Mouse (Mus musculus): ENCODE measurements at regions not wholly inside any gene's neighbourhood (a gene's known extent, or its start where the extent isn't known, plus 50 kb on each side); places are given as distances from the start of the nearest gene placed in this dataset.

DNA sequence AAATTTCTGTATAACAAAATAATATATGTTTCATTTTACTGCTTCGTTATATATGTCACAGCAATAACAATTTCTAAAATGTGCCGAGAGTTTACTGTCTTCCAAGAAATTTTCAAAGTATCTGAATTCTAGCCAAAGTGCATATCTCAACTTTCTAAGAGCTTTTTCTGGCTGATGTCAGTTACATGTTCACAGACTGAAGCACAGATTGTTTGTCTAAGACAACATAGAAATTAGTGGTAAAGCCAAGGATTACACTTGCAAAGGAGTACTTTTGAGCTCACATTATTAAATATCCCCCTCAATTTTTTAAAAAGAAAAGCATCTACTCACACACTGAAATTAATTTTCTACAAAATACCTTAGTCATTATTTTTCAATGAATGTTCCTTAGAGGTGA lies 407.2 kb upstream of the Pdgfd start:
- no peak overlapping the region for H3K4me3 ChIP-seq
- no peak overlapping the region for H3K27ac ChIP-seq
- no peak for TF ChIP-seq CTCF (conservative IDR thresholded peaks at IDR 0.05)
- no peak for DNase-seq (ENCODE audit: low spot score in 2 of 2)

- no peak for TF ChIP-seq CTCF (conservative IDR thresholded peaks at IDR 0.05)
- no peak overlapping the region for H3K4me3 ChIP-seq
- no peak for DNase-seq (ENCODE audit: low spot score in 2 of 2)
- H3K27ac ChIP-seq, result no peak overlapping the region
Observed at GRCm38 (mm10) chr9:5769927-5770326, 398.5 kb upstream of the Pdgfd start.

DNA sequence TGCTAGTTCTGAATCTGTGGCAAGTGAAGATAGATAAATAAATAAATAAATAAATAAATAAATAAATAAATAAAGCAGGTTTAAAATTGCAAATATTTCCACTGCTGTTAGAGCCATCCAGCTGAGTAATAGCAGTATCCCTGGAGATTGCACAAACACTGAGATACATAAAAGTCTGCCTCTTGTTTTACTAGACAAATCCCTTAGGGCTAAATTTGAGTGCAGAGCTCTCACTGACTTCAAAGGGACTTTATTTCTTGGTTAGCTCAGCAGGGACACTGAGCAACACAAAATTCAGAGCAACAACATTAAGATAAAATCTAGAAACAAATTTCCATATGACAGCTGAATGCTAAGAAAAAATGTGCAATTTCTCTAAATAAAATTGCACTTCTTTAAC lies 397.2 kb upstream of the Pdgfd start:
- Histone ChIP-seq H3K27ac (no peak overlapping the region), H3K4me3 (no peak overlapping the region)
- no peak for DNase-seq (ENCODE audit: low spot score in 2 of 2)
- no peak for TF ChIP-seq CTCF (conservative IDR thresholded peaks at IDR 0.05)

Data from layer of hippocampus, adult 2 months (tissue).